Mouse (Mus musculus): ENCODE measurements around the gene Otub1. TPM values are rescaled to one million over a fixed set of nuclear protein-coding genes. Genes with fewer than 3 reads are reported as not detected.

Otub1 gene
- total RNA-seq (2023) = 107 TPM

GRCm38 (mm10) chr19:7205753-7206736, at the start of gene Otub1:
Otub1 (minus strand) TSS chr19:7206316.

GRCm38 (mm10) chr19:7240782-7241690, 34.9 kb upstream of the Otub1 start, which contains the start of gene Naa40:
Naa40 (minus strand) TSS chr19:7241183.

GRCm38 (mm10) chr19:7217162-7217925, 11.2 kb upstream of the Otub1 start, which contains the start of gene Cox8a:
Cox8a (minus strand) TSS chr19:7217616.

Other genes starting within 250 kb of the Otub1 start
- gene Ppp1r14b, start 231.3 kb downstream of the Otub1 start, total RNA-seq (2023) = 93.3 TPM
- 8.1 TPM for gene Plcb3, start 229.8 kb downstream of the Otub1 start, total RNA-seq (2023)
- gene Fkbp2, start 225.8 kb downstream of the Otub1 start, total RNA-seq (2023) = 11.3 TPM
- 7.7 TPM for gene Vegfb, start 218.7 kb downstream of the Otub1 start, total RNA-seq (2023)
- 28.4 TPM for gene Dnajc4, start 213.7 kb downstream of the Otub1 start, total RNA-seq (2023)
- gene Nudt22, start 210.2 kb downstream of the Otub1 start, total RNA-seq (2023) = 5.1 TPM
- 2.1 TPM for gene Trpt1, start 210.2 kb downstream of the Otub1 start, total RNA-seq (2023)
- gene Fermt3, start 186.8 kb downstream of the Otub1 start, total RNA-seq (2023) = 143 TPM
- gene Stip1, start 166.3 kb downstream of the Otub1 start, total RNA-seq (2023) = 91.7 TPM
- gene Macrod1, start 149.5 kb downstream of the Otub1 start, total RNA-seq (2023) = 14.7 TPM
- not detected for gene Flrt1, start 100.6 kb downstream of the Otub1 start, total RNA-seq (2023)
- gene Cox8a, start 11.3 kb upstream of the Otub1 start, total RNA-seq (2023) = 205 TPM
- 33.5 TPM for gene Naa40, start 34.9 kb upstream of the Otub1 start, total RNA-seq (2023)
- gene Rcor2, start 61.0 kb upstream of the Otub1 start, total RNA-seq (2023) = 1.7 TPM
- gene Mark2, start 135.5 kb upstream of the Otub1 start, total RNA-seq (2023) = 233 TPM
- 28.0 TPM for gene Spindoc, start 176.7 kb upstream of the Otub1 start, total RNA-seq (2023)
- 1.5 TPM for gene 2700081O15Rik, start 211.3 kb upstream of the Otub1 start, total RNA-seq (2023)